Mouse (Mus musculus) MEL (cell line): ENCODE results near the gene Thsd7b.

ENCODE experiments used
- CHD1 ChIP-seq: IDR thresholded peaks from 2 replicates; pipeline ENCODE4 v1.6.1; 2012; ENCODE audit warnings: low read depth, mild to moderate bottlenecking, inconsistent platforms, low read length, improper control_type of control experiment
- CTCF ChIP-seq, 3 experiments: IDR thresholded peaks in 2 of 3; conservative IDR thresholded peaks in 1 of 3; 2 replicates each; pipeline ENCODE4 v1.5.1; 2011 to 2012; ENCODE audit warnings: low read length in 3 of 3, low read depth in 2 of 3, mild to moderate bottlenecking in 2 of 3, improper control_type of control experiment in 1 of 3, inconsistent platforms in 1 of 3, mixed read lengths in 1 of 3, moderate library complexity in 1 of 3; ENCODE audit not compliant: control insufficient read depth in 1 of 3, insufficient read depth in 1 of 3, poor library complexity in 1 of 3, severe bottlenecking in 1 of 3
- GATA1 ChIP-seq: IDR thresholded peaks from 2 replicates; pipeline ENCODE4 v1.6.1; 2011; ENCODE audit warnings: low read depth, low read length, improper control_type of control experiment
- HCFC1 ChIP-seq: IDR thresholded peaks from 2 replicates; pipeline ENCODE4 v1.6.1; 2012; ENCODE audit warnings: low read depth, mild to moderate bottlenecking, inconsistent platforms, low read length, improper control_type of control experiment, moderate library complexity
- MAFK ChIP-seq: IDR thresholded peaks from 2 replicates; pipeline ENCODE4 v1.6.1; 2011; ENCODE audit warnings: low read depth, mild to moderate bottlenecking, low read length, improper control_type of control experiment, borderline replicate concordance
- MAX ChIP-seq: IDR thresholded peaks from 2 replicates; pipeline ENCODE4 v1.6.1; 2011; ENCODE audit warnings: low read length, improper control_type of control experiment
- MEF2A ChIP-seq: IDR thresholded peaks from 2 replicates; pipeline ENCODE4 v1.6.1; 2014; ENCODE audit warnings: low read depth, mild to moderate bottlenecking, inconsistent platforms, low read length, improper control_type of control experiment; ENCODE audit not compliant: poor library complexity, insufficient replicate concordance, severe bottlenecking; ENCODE audit errors: extremely low read depth
- MXI1 ChIP-seq: IDR thresholded peaks from 2 replicates; pipeline ENCODE4 v1.6.1; 2011; ENCODE audit warnings: mild to moderate bottlenecking, low read depth, low read length, improper control_type of control experiment
- POLR2A ChIP-seq, 2 experiments: IDR thresholded peaks; 2 replicates each; pipeline ENCODE4 v1.6.1; 2011 to 2012; ENCODE audit warnings: low read length in 2 of 2, mild to moderate bottlenecking in 2 of 2, control low read depth in 1 of 2, improper control_type of control experiment in 1 of 2, low read depth in 1 of 2, moderate library complexity in 1 of 2; ENCODE audit not compliant: control insufficient read depth in 1 of 2, insufficient read depth in 1 of 2, poor library complexity in 1 of 2
- POLR2AphosphoS2 ChIP-seq: IDR thresholded peaks from 2 replicates; pipeline ENCODE4 v1.6.1; 2011; ENCODE audit warnings: low read length, improper control_type of control experiment
- RCOR1 ChIP-seq: IDR thresholded peaks from 2 replicates; pipeline ENCODE4 v1.6.1; 2012; ENCODE audit warnings: low read depth, mild to moderate bottlenecking, inconsistent platforms, low read length, improper control_type of control experiment
- TAL1 ChIP-seq: IDR thresholded peaks from 2 replicates; pipeline ENCODE4 v1.6.1; 2012; ENCODE audit warnings: mild to moderate bottlenecking, inconsistent platforms, low read length, moderate library complexity, mixed read lengths
- ZC3H11A ChIP-seq: IDR thresholded peaks from 2 replicates; pipeline ENCODE4 v1.6.1; 2012; ENCODE audit warnings: low read depth, mild to moderate bottlenecking, inconsistent platforms, low read length, improper control_type of control experiment

GRCm38 (mm10) chr1:129324798-129325197 is 51.7 kb downstream of the Thsd7b start:
- TF ChIP-seq CHD1: no peak
- TF ChIP-seq MXI1: no peak
- no peak for TF ChIP-seq CTCF (IDR thresholded peaks at IDR 0.05 in 2 of 3, conservative IDR thresholded peaks at IDR 0.05 in 1 of 3; ENCODE audit: control insufficient read depth in 1 of 3, insufficient read depth in 1 of 3, low read depth in 2 of 3, low read length in 3 of 3, poor library complexity in 1 of 3, severe bottlenecking in 1 of 3)
- TF ChIP-seq HCFC1: no peak
- no peak for TF ChIP-seq TAL1
- TF ChIP-seq MAFK: no peak
- TF ChIP-seq GATA1: no peak
- TF ChIP-seq ZC3H11A: no peak
- no peak for TF ChIP-seq MAX
- no peak for TF ChIP-seq POLR2AphosphoS2
- TF ChIP-seq MEF2A: no peak
- TF ChIP-seq POLR2A (IDR thresholded peaks at IDR 0.05; ENCODE audit: control insufficient read depth in 1 of 2, insufficient read depth in 1 of 2, low read depth in 1 of 2, low read length in 2 of 2, poor library complexity in 1 of 2): no peak
- no peak for TF ChIP-seq RCOR1
